Mouse (Mus musculus): ENCODE measurements around the gene Urod.

The Urod gene

DNA sequence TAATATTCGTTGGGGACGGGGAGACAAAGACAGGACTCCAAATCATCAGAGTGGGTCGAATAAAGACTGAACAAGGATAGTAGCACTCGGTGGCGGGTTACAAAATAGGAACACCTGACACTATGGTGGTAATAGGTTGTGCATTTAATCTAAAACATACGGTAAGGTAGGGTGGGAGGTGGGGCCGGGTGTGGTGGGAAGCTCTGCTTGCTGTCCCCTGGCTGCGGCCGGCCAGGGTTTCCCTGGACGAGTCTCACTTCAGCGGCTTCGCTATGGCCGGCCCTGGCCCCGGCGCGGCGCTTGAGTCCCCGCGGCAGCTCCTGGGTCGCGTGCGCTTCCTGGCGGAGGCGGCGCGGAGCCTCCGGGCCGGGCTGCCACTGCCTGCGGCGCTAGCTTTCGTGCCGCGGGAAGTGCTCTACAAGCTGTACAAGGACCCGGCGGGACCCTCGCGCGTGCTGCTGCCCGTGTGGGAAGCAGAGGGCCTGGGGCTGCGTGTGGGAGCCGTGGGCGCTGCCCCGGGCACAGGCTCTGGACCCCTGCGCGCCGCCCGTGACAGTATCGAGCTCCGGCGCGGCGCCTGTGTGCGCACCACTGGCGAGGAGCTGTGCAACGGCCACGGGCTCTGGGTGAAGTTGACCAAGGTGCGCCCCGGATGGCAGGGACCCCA lies 1.1 kb upstream of the Urod start, which contains the start of gene Hectd3:
Gene Hectd3, plus strand, starts transcription at position 187 of the 667 bp plus-strand sequence.
- peak; percentile 65 for DNase-seq (ENCODE audit: low read depth, low spot score)

DNA sequence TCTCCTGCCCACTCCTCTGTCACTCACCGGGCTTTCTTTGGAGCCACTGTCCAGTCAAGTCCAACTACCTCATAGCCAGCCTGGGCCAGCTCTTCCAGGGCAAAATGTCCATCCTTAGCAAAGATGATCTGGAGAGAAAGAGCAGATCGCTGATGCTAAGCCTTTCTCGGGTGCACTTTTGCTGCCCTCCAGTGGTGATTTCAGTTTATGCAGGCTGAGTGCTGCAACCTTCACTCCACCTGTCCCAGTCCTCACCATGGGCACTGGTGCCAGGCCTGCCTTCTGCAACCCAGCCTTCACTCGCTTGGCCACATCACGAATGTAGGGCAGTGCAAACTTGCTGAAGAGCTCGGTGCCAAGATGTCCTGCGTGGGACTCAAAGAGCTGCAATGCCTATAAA lies 2.8 kb downstream of the Urod start:
- DNase-seq (ENCODE audit: low read depth, low spot score): peak; percentile 89

GRCm38 (mm10) chr4:116989731-116990130 lies 4.5 kb downstream of the Urod start:
- no peak for DNase-seq (ENCODE audit: low read depth, low spot score)

DNA sequence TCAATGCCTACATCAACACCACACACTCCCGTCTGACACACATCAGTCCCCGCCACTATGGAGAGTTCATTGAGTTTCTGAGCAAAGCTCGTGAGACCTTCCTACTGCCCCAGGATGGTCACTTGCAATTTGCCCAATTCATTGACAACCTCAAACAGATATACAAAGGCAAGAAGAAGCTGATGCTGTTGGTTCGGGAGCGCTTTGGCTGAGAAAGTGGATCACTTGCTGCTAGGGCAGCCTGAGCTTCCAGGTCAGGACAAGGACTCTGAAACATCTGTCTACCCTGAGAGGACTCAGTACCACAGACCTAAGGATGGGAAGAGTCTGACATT lies 7.1 kb downstream of the Urod start:
- DNase-seq (ENCODE audit: low read depth, low spot score): no peak

- DNase-seq (ENCODE audit: low read depth, low spot score): peak; percentile 73
Observed at GRCm38 (mm10) chr4:116986400-116987121, 7.7 kb downstream of the Urod start.

GRCm38 (mm10) chr4:116985681-116986080 lies 8.5 kb downstream of the Urod start:
- no peak for DNase-seq (ENCODE audit: low read depth, low spot score)

- DNase-seq (ENCODE audit: low read depth, low spot score): no peak
Observed at GRCm38 (mm10) chr4:116976503-116976902, 17.7 kb downstream of the Urod start.

- DNase-seq (ENCODE audit: low read depth, low spot score): no peak
Observed at GRCm38 (mm10) chr4:116954951-116955350, 39.3 kb downstream of the Urod start.

- DNase-seq (ENCODE audit: low read depth, low spot score): peak; percentile 9
Observed at GRCm38 (mm10) chr4:116951642-116952041, 42.6 kb downstream of the Urod start.

DNA sequence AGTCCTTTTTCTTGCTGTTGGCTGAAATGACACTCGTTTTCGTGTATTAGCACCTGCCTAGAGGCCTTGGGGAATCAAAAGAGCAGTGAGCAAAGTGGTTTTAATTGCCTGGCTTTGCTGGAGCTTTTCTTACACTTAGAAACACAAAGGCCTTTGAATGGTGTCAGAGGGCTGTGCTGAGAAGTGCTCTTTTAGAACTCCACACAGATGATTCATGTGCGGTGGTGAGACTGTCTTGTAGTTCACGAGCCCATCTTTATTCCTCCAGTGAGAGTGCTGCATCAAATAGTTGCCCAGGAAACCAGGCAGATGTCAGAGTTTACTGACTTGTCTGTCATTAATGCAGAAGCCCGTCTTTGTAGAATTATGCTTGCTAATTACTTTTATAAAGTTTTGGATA lies 50.2 kb downstream of the Urod start:
- no peak for DNase-seq (ENCODE audit: low read depth, low spot score)

DNA sequence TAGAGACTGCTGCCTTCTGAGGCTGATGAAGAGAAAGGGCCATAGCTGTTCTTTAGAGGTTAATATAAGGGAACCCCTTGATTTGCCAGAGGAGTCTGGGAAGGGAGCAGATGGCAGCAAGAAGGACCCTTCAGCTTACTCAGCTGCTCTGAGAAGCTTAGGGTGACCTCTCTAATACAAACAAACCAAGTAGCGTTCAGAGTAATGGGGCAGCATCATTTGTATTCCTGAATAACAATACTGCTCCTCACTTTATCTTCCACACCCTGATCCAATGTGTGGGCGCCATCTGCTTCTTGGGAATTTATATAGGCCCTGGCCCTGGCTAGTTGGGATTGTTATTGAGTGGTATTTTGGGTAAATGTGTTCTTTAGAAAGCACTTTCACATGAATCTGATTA lies 51.5 kb downstream of the Urod start:
- DNase-seq (ENCODE audit: low read depth, low spot score): no peak
